Mouse (Mus musculus): ENCODE data around the gene Slco1a1. TPM values are rescaled to one million over a fixed set of nuclear protein-coding genes. Genes with fewer than 3 reads are reported as not detected.
"Not testable (repeated sequence)": the region's sequence is repeated elsewhere in the genome, so short reads cannot be mapped to it uniquely, and the experiment has no call there.

Gene Slco1a1
- not detected for total RNA-seq (2021)

- intact Hi-C loops (cut with DNase I): no loop called here
- no peak for DNase-seq (ENCODE audit: extremely low spot score in 1 of 2, low spot score in 2 of 2)
Measured at GRCm38 (mm10) chr6:141946862-141947261, at the start of gene Slco1a1. Gene Slco1a1, minus strand, starts transcription at chr6:141946962.

DNA sequence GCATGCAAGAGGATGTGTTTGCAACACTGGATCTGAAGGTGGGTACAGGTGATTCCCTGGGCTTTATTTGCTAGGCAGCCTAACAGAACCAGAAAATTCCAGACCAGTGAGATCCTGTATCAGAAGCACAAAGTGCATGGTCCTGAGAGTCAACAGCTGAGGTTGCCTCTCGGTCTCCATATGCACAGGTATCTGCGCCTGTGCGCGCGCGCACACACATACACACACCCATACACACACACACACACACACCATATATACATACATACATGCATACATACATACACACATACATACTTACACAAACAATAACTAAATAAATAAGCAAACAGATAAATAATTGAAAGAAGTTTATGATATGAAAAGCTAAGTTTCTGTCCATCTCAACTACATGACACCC is 40.0 kb upstream of the Slco1a1 start:
- intact Hi-C loops (cut with DNase I): no loop called here
- DNase-seq (ENCODE audit: extremely low spot score in 1 of 2, low spot score in 2 of 2): no peak

DNA sequence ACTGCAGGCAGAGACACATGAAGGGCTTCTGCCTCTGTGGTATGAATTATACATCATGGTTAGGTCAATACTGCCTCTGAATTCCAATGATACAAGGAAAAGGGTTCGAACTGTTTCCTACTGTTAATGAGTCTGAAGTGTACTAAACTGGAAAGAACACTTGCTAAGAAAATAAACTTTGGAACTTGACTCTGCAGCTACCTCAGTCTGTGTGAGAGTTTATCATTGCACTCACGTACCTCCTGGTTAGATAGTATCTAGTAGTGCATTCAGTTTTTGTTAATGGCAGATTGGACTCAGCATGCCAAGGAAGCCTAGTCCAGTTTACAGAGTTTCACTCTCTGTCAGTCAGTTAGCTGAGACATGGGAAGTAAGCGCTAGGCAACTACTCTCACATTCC is 37.9 kb upstream of the Slco1a1 start:
- no peak for DNase-seq (ENCODE audit: extremely low spot score in 1 of 2, low spot score in 2 of 2)

DNA sequence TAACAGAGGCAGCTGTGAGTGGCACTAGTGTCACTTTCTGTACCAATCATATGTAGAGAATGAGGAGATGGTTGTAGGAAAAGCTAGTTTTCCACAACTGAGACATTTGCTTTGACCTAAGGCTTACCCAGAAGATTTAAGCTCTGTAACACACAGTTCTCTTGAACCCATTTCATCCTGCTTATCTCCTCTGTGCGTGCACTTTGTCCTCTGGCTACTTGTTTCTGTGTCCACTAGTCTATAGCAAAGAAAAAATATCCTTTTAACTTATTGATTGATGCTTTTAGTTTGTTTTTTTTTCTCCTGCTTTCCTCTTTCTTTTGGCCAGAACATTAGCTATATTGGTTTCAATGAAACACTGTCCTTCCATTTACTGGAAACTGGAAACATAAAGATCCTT is 15.7 kb upstream of the Slco1a1 start:
- intact Hi-C loops (cut with DNase I): no loop called here
- no peak for DNase-seq (ENCODE audit: extremely low spot score in 1 of 2, low spot score in 2 of 2)

More for the DNA sequence above, 37.9 kb upstream of the Slco1a1 start:
- intact Hi-C loops (cut with DNase I): no loop called here

DNA sequence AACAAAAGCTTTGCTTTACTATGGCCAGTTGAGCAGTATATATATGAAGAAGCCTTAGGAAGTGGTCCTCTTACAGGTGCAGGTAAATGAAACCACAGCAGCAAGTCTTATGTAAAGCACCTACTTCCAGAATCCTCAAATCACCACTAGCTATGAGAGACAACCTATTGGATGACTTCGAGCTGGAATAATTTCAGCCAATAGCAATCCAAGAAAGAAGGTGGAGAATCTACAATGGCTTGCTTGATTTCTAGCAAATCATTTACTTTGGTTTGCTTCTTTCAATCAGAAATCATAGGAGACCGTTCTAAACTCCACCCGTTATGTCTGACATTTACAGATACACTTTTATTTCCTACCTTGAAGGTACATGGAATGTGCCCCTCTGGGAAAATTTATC is 15.1 kb upstream of the Slco1a1 start:
- DNase-seq (ENCODE audit: extremely low spot score in 1 of 2, low spot score in 2 of 2): no peak
- intact Hi-C loops (cut with DNase I): no loop called here

- DNase-seq (ENCODE audit: extremely low spot score in 1 of 2, low spot score in 2 of 2): no peak
- intact Hi-C loops (cut with DNase I): no loop called here
Measured at GRCm38 (mm10) chr6:141960482-141960881, 13.7 kb upstream of the Slco1a1 start.

- DNase-seq (ENCODE audit: extremely low spot score in 1 of 2, low spot score in 2 of 2): no peak
- intact Hi-C loops (cut with DNase I): no loop called here
Measured at GRCm38 (mm10) chr6:141940451-141940850, 6.3 kb downstream of the Slco1a1 start.

DNA sequence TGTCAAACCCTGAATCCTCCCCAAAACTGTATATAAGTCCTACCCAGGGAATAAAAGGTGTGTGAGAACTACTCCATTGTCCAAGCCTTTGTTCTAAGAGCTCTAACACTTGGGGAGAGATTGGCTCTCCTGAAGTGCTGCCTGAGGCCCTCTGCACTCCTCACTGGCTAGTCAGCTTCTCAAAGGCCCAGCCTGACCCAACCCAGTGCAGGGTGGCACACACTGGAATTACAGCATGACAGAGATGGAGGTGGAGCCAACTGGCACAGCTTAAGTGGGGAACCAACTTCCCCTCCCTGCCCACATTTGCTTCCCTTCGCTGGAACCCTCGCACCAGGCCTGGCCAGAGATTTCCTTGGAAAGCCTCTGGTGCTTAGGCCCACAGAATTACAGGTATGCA is 48.6 kb downstream of the Slco1a1 start:
- intact Hi-C loops (cut with DNase I): no loop called here
- no peak for DNase-seq (ENCODE audit: extremely low spot score in 1 of 2, low spot score in 2 of 2)

- no peak for DNase-seq (ENCODE audit: extremely low spot score in 1 of 2, low spot score in 2 of 2)
- intact Hi-C loops (cut with DNase I): no loop called here
Measured at GRCm38 (mm10) chr6:141889723-141890122, 57.0 kb downstream of the Slco1a1 start.

- no peak for DNase-seq (ENCODE audit: extremely low spot score in 1 of 2, low spot score in 2 of 2)
- intact Hi-C loops (cut with DNase I): no loop called here
Measured at GRCm38 (mm10) chr6:141888248-141888647, 58.5 kb downstream of the Slco1a1 start.

GRCm38 (mm10) chr6:141882581-141882980 is 64.2 kb downstream of the Slco1a1 start:
- intact Hi-C loops (cut with DNase I): no loop called here
- no peak for DNase-seq (ENCODE audit: extremely low spot score in 1 of 2, low spot score in 2 of 2)

DNA sequence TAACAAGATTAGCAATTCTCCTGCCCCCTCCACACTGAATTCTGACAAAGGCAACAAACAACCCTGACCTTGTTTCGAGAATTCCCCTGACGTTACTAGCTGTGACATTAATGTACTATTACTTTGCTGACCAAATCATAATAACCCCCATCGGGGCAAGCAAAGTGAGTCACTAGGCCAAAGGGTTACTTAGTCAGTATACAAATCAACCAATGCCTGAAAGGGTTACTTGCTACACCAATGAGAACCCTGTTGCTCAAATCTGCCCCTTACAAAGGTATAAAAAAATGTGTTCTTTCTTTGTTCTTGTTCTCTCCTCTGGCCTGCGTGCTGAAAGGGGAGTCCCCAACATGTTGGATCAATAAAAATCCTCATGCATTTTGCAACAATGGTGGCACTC is 71.0 kb downstream of the Slco1a1 start:
- intact Hi-C loops (cut with DNase I); DNase-seq (ENCODE audit: extremely low spot score in 1 of 2, low spot score in 2 of 2): not testable (repeated sequence)

- no peak for DNase-seq (ENCODE audit: extremely low spot score in 1 of 2, low spot score in 2 of 2)
- intact Hi-C loops (cut with DNase I): no loop called here
Measured at GRCm38 (mm10) chr6:141871711-141872110, 75.1 kb downstream of the Slco1a1 start.

DNA sequence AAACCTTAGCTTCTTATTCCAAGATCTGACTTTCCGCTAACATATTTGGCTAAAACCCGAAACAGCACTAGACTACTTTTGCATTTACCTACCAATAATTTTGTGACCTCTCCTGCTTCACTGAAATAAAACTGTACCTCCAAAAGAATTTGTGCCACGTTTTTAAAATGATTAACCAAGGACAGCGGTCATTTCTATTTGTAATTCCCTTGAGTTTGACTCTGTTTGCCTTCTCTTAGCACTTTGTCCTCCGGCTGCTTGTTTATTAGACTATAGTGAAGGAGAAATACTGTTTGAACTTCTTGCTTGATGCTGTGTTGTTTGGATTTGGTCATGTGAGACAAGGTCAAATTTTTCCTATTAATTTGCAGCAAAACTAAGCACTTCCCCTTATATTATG is 78.0 kb downstream of the Slco1a1 start:
- intact Hi-C loops (cut with DNase I): no loop called here

GRCm38 (mm10) chr6:141866026-141866425 is 80.7 kb downstream of the Slco1a1 start:
- intact Hi-C loops (cut with DNase I): no loop called here
- DNase-seq (ENCODE audit: extremely low spot score in 1 of 2, low spot score in 2 of 2): no peak

More for the DNA sequence above, 78.0 kb downstream of the Slco1a1 start:
- no peak for DNase-seq (ENCODE audit: extremely low spot score in 1 of 2, low spot score in 2 of 2)

GRCm38 (mm10) chr6:141857735-141858531 is 88.8 kb downstream of the Slco1a1 start:
- DNase-seq (ENCODE audit: extremely low spot score in 1 of 2, low spot score in 2 of 2): no peak
- intact Hi-C loops (cut with DNase I): no loop called here

Other genes with a start within 250 kb of the Slco1a1 start
- gene Gm5724, start 173.2 kb downstream of the Slco1a1 start, total RNA-seq (2021): not detected
- gene Slco1a4, start 90.8 kb downstream of the Slco1a1 start, total RNA-seq (2021): 10 to 100 TPM; 15.8 to 20.6 TPM
- not detected for gene Gm6614, start 64.5 kb upstream of the Slco1a1 start, total RNA-seq (2021)

Data from left cerebral cortex, postnatal 10 days (tissue).